Mouse (Mus musculus) layer of hippocampus, postnatal 36 days (tissue): ENCODE results near the gene Mcrip1. TPM values are rescaled to one million over a fixed set of nuclear protein-coding genes. Genes with fewer than 3 reads are reported as not detected.

Experiments used
- DNase-seq, 2 experiments: peaks; one replicate each; pipeline ENCODE4 v3.0.0; 2022
- total RNA-seq, 2 experiments: library from RNA; stranded (reverse); gene quantifications; 2 replicates each; pipeline ENCODE4 v1.2.3; 2021

The Mcrip1 gene
- total RNA-seq, 2 experiments from 2014 or later, result 71.3 to 71.6 TPM

DNA sequence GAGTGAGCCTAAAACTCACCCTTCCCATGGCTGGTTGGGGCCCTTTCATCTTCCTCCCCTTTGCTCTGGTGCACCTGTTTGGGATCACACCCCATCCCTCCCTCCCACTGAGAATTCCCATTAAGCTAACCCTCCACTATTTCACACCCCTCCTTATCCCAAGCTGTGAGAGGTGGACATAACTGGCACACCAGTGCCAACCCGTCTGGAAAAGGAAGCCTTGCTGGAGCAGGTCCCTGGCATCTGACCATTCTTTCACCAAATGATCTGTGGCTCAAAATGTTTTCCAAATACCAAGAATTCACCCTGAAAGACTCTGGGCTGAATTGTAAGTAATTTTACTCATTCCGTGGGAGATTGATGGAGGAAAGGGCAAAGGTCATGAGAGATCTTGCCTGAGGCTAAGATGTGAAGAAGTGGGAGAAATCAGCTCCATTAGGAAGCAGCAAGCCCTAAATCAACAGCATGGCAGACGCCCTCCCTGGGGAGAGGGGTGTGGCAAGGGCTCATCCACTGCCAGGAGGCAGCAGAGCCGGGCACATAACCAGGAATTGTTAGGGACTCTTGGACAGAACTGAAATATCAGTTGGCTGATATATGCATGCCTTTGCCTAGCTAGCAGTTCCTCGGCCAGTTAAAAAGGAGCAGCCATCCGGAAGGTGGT is 36.6 kb downstream of the Mcrip1 start:
- DNase-seq, result no peak

GRCm38 (mm10) chr11:120510375-120511030 is 39.0 kb downstream of the Mcrip1 start:
- DNase-seq, result no peak

GRCm38 (mm10) chr11:120509940-120510339 is 39.6 kb downstream of the Mcrip1 start:
- DNase-seq, result no peak

DNA sequence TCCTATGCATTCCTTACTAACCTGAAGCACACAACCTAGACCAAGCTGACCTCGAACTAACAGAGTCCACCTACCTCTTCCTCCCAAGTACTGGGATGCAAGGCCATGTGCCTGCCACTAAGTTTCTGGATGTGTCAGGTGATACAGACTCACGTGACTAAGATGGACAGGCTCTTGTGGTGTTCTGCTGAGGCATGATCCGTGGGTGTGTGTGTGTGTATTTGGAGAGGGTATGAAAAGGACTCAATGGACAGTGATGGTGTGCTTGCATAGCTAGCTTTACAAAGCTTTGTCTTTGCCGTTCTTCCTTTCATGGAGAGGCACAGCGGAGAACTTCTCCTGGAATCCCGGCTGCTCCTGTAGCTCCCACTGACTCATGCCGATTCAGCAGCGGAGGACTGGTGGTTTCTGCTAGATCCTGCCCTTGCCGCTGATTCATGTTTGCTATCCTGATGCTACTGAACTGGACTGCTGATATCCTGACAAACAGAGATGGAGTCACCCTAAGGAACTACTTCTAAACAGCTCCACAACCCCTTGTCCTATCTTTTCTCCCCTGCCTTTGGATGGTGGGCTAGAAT is 41.1 kb downstream of the Mcrip1 start:
- no peak for DNase-seq

DNA sequence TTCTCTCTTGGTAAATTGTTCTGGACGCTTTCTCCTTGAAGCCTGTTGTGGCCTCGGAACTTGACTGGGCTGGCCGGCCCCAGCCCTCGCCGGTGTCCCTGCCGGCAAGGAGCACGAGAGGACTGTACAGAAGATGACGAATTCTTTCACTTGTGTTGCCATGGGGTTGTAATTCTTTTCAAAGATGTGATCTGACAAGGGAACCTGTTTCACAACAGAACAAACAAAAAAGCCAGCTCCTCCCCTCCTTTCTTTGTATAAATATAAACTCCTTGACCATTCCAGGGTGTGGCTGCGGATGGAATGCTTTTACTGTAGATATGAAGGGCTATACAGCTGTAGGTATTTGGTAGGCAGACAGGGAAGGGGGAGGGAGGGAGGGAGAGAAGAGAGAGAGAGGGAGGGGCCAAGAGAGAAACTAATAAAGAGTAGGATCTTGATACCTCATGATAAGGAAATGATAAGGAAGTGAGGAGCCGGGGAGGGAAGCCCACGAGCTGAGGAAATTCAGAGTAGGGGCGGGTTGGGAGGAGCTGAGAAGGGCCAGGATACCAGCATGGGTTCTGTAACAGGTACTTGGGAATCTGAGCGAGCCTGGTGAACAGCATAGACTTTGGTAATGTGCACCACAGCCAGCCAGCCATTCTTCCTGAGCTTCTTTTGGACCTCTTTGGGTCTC is 41.8 kb downstream of the Mcrip1 start:
- DNase-seq, result no peak

DNA sequence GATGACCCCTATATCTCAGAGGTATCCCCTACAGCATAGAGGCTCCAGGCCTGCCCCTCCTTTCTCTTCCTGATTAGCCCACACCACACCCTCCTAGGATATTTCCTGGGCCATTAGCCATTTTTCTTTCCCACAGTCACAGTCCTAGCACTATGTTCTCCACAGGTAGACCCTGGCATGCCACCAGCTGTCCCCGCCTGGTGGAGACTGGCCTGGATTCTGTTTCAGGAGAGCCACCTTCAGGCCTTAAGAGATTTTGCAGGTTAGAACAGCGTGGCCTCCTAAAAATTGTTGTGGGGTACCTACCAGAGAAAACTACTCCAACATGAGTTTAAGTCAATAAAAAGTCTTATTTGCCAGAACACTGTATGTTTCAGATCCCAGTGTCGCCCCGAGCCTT is 42.6 kb downstream of the Mcrip1 start:
- no peak for DNase-seq

DNA sequence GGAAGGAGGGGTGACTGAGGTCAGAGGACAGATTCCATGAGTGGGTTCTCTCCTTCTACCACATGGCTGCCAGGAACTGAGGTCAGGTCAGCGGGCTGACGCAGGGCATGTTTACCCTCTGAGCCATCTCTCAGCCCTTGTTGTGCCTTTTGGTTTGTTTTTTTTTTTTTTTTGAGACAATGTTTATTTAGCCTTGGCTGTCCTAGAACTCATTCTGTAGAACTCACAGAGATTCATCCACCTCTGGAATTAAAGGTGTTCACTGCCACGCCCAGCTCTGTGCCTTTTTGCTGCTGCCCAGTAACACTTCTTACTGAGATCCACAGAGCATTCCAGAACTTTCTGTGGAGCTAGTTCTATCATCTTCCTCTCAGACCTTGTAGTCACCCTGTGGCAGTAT is 43.9 kb downstream of the Mcrip1 start:
- no peak for DNase-seq

DNA sequence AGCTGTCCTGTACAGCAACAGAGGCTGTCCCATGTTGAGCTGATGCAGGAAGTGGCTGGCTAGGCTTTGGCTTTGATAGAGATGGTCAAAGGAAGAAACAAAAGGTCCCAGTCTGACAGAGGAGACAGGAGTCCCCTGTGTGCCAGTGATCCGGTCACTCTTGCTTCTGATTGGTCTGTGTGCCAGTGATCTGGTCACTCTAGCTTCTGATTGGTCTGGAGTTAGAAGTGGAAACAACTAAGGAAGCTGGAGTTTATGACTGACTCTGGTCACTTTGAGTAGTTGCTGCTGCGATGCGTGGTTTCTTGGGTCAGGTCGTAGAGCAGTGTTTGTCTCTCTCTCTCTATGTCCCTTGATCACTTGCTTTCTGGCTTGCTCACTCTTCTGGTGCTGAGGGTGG is 47.8 kb downstream of the Mcrip1 start:
- no peak for DNase-seq

- no peak for DNase-seq
These were observed 48.5 kb downstream of the Mcrip1 start for GRCm38 (mm10) chr11:120501018-120501417.

DNA sequence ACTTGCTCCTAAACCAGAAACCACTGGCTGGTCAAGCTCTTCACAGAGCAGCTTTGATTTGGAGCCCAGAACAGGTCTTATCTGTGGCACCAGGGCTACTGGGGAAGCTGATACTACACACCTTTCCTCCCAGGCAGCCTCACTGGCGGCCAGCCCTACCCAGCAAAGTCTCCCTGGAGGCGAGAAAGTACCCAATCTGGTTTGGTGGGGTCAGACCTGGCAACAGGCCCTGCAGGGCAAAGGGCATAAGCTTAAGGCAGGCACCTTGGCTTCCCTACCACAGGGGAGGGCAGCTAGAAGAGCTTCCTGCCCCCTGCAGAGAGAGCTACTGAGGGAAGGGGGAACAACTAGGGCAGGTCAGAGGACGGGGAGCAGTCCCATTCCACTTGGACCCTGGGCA is 49.2 kb downstream of the Mcrip1 start:
- DNase-seq, result no peak

DNA sequence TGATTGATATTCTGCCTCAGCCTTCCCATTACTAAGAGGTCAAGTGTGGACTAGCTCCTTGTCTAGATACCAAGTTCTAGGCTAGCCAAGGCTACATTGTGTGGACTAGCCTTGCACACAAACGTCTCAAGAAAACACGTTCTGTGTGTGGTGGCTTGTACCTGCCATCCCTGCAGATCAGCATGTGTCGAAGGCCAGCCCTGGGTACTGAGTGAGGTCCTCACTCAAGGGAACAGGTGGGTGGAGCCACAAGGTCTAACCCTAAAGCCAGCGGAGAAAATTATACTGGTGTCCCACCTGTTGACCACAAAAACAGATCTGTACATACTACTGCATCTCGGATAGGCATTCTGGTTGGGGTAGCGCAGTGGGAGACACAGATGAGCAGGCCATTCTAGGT is 49.6 kb downstream of the Mcrip1 start:
- DNase-seq, result no peak

DNA sequence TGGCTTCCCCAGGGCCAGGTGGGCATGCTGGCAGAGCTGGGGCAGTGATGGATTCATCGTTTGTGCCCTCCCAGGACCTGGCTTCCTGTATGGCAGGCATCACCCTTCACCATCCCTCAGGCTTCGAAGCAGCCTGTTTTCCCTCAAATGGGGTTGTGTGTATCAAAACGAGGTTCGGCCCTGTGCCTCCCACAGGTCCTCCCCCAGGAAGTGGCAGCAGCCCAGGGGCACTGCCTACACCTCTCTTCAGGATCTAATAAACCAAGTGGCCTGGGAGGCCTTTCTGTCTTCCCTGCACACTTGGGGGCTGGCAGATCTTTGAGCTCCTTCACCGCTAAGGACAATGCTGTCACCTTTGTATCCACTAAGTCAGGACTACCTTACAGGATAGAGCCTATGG is 50.6 kb downstream of the Mcrip1 start:
- DNase-seq, result no peak

- DNase-seq, result no peak
These were observed 51.3 kb downstream of the Mcrip1 start for GRCm38 (mm10) chr11:120498226-120498625.

- no peak for DNase-seq
These were observed 52.1 kb downstream of the Mcrip1 start for GRCm38 (mm10) chr11:120497436-120497835.

GRCm38 (mm10) chr11:120493911-120494310 is 55.6 kb downstream of the Mcrip1 start:
- no peak for DNase-seq

GRCm38 (mm10) chr11:120493351-120493750 is 56.2 kb downstream of the Mcrip1 start:
- DNase-seq, result no peak

Other genes with a start within 250 kb of the Mcrip1 start
- 1,000 to 10,000 TPM; 1,262 to 1,401 TPM for gene Actg1, start 201.2 kb downstream of the Mcrip1 start, total RNA-seq
- 1 to 10 TPM in 1 of 2 experiments, not detected in 1; 1.0 TPM for gene Fscn2, start 188.2 kb downstream of the Mcrip1 start, total RNA-seq
- 10 to 100 TPM; 17.3 to 21.6 TPM for gene Faap100, start 171.0 kb downstream of the Mcrip1 start, total RNA-seq
- gene Nploc4, start 112.0 kb downstream of the Mcrip1 start, total RNA-seq, result 10 to 100 TPM; 59.9 to 64.4 TPM
- gene Tspan10, start 107.1 kb downstream of the Mcrip1 start, total RNA-seq, result under 1 TPM in 1 of 2 experiments, not detected in 1; 0.30 TPM
- under 1 TPM; 0.48 to 0.90 TPM for gene Pde6g, start 96.2 kb downstream of the Mcrip1 start, total RNA-seq
- 10 to 100 TPM; 13.2 to 15.6 TPM for gene Oxld1, start 91.7 kb downstream of the Mcrip1 start, total RNA-seq
- gene Ccdc137, start 91.6 kb downstream of the Mcrip1 start, total RNA-seq, result 10 to 100 TPM; 25.3 to 31.8 TPM
- 10 to 100 TPM; 48.3 to 49.8 TPM for gene Arl16, start 82.1 kb downstream of the Mcrip1 start, total RNA-seq
- 10 to 100 TPM; 70.4 to 71.7 TPM for gene Mrpl12, start 65.1 kb downstream of the Mcrip1 start, total RNA-seq
- 10 to 100 TPM; 18.7 to 20.4 TPM for gene Slc25a10, start 57.9 kb downstream of the Mcrip1 start, total RNA-seq
- gene Gcgr, start 19.0 kb downstream of the Mcrip1 start, total RNA-seq, result under 1 TPM; 0.15 to 0.18 TPM
- not detected for gene Ppp1r27, start 1.4 kb upstream of the Mcrip1 start, total RNA-seq
- gene P4hb, start 23.5 kb upstream of the Mcrip1 start, total RNA-seq, result 100 to 1,000 TPM; 118 to 122 TPM
- 100 to 1,000 TPM; 266 to 282 TPM for gene Arhgdia, start 31.9 kb upstream of the Mcrip1 start, total RNA-seq
- 10 to 100 TPM; 60.0 to 67.6 TPM for gene Alyref, start 48.6 kb upstream of the Mcrip1 start, total RNA-seq
- gene Anapc11, start 48.7 kb upstream of the Mcrip1 start, total RNA-seq, result 100 to 1,000 TPM in 1 of 2 experiments, 10 to 100 TPM in 1; 85.0 to 103 TPM
- gene Npb, start 58.8 kb upstream of the Mcrip1 start, total RNA-seq, result 1 to 10 TPM; 1.2 to 1.8 TPM
- 100 to 1,000 TPM; 138 to 157 TPM for gene Pcyt2, start 68.2 kb upstream of the Mcrip1 start, total RNA-seq
- gene Sirt7, start 75.5 kb upstream of the Mcrip1 start, total RNA-seq, result 10 to 100 TPM; 40.7 to 41.5 TPM
- 10 to 100 TPM; 77.3 to 86.3 TPM for gene Mafg, start 83.9 kb upstream of the Mcrip1 start, total RNA-seq
- gene Pycr1, start 94.0 kb upstream of the Mcrip1 start, total RNA-seq, result 1 to 10 TPM; 1.8 to 2.1 TPM
- gene Myadml2, start 98.4 kb upstream of the Mcrip1 start, total RNA-seq, result 1 to 10 TPM; 4.2 to 4.4 TPM
- gene Notum, start 111.4 kb upstream of the Mcrip1 start, total RNA-seq, result 1 to 10 TPM; 3.6 to 3.7 TPM
- 10 to 100 TPM; 45.6 to 47.6 TPM for gene Aspscr1, start 123.2 kb upstream of the Mcrip1 start, total RNA-seq
- gene Cenpx, start 164.0 kb upstream of the Mcrip1 start, total RNA-seq, result 10 to 100 TPM; 15.5 to 15.7 TPM
- gene Lrrc45, start 164.2 kb upstream of the Mcrip1 start, total RNA-seq, result 10 to 100 TPM; 56.6 to 69.3 TPM
- gene Rac3, start 171.7 kb upstream of the Mcrip1 start, total RNA-seq, result 10 to 100 TPM; 36.5 to 41.0 TPM
- 10 to 100 TPM in 1 of 2 experiments, 1 to 10 TPM in 1; 8.1 to 10.8 TPM for gene Dcxr, start 177.6 kb upstream of the Mcrip1 start, total RNA-seq
- gene Cbr2, start 182.4 kb upstream of the Mcrip1 start, total RNA-seq, result 1 to 10 TPM; 1.7 to 2.3 TPM
- gene Hmga1b, start 213.1 kb upstream of the Mcrip1 start, total RNA-seq, result 10 to 100 TPM; 19.5 to 20.1 TPM
- 10 to 100 TPM; 66.1 to 68.6 TPM for gene Rfng, start 234.5 kb upstream of the Mcrip1 start, total RNA-seq
- gene Gps1, start 234.5 kb upstream of the Mcrip1 start, total RNA-seq, result 100 to 1,000 TPM; 146 to 147 TPM
- gene Dus1l, start 246.7 kb upstream of the Mcrip1 start, total RNA-seq, result 10 to 100 TPM; 44.7 to 52.9 TPM